In genomic region chr15:83495195-83495594, GRCm38 (mm10) we compare ENCODE assay signal across 19 mouse cellular contexts. TPM values are rescaled to one million over a fixed set of nuclear protein-coding genes. Genes with fewer than 3 reads are reported as not detected.
"Had no signal": no experiment of that assay in that cellular context is flagged by ENCODE, and none has a peak within 500 bp of the region (broad histone marks: within the 10 kb centered on the region; RNA-seq: fewer than 3 reads in every experiment).

No protein-coding gene starts in this region.

- H3K9ac ChIP-seq: intestine, embryonic 15.5 days; kidney, embryonic 15.5 days; liver, embryonic 14.5 days had no signal

- ATAC-seq: intestine, embryonic 15.5 days had no signal

- H3K4me2 ChIP-seq: kidney, embryonic 15.5 days had no signal

- H3K9me3 ChIP-seq: intestine, embryonic 15.5 days; kidney, embryonic 15.5 days; midbrain, embryonic 10.5 days had no signal

- H3K27ac ChIP-seq: intestine, embryonic 15.5 days; kidney, embryonic 15.5 days; left cerebral cortex, adult 2 months; liver, embryonic 14.5 days; midbrain, embryonic 10.5 days had no signal

- H3K4me3 ChIP-seq: intestine, embryonic 15.5 days; kidney, embryonic 15.5 days; left cerebral cortex, adult 2 months had no signal

- DNase-seq: kidney, adult 8-10 months; kidney, postnatal 10 days; kidney, postnatal 36 days; layer of hippocampus, postnatal 36 days; lung, adult 2 months; lung, postnatal 14 days; lung, postnatal 4 days; midbrain, embryonic 14.5 days; thymus, adult 18-20 months; thymus, postnatal 14 days; thymus, postnatal 4 days had no signal

- H3K4me1 ChIP-seq: intestine, embryonic 15.5 days; kidney, embryonic 15.5 days; midbrain, embryonic 10.5 days had no signal

- H3K27me3 ChIP-seq: intestine, embryonic 15.5 days; kidney, embryonic 15.5 days had no signal

RNA-seq across cellular contexts. Expression of gene Bik, which starts 31.5 kb away (rescaled TPM):
- total RNA-seq: layer of hippocampus, postnatal 10 days; left cerebral cortex, postnatal 10 days; left cerebral cortex, postnatal 36 days had no signal
